Mouse (Mus musculus) right cerebral cortex, postnatal 10 days (tissue): ENCODE results near the gene Gnat1.

Experiments used
- DNase-seq, 2 experiments: peaks; one replicate each; pipeline ENCODE4 v3.0.0; 2021; ENCODE audit warnings: low spot score in 2 of 2

Gene Gnat1

GRCm38 (mm10) chr9:107679501-107679900, at the start of gene Gnat1:
Gene Gnat1 (minus strand): TSS chr9:107679712.
- DNase-seq = no peak

GRCm38 (mm10) chr9:107728919-107729670, 49.6 kb upstream of the Gnat1 start:
- no peak for DNase-seq

DNA sequence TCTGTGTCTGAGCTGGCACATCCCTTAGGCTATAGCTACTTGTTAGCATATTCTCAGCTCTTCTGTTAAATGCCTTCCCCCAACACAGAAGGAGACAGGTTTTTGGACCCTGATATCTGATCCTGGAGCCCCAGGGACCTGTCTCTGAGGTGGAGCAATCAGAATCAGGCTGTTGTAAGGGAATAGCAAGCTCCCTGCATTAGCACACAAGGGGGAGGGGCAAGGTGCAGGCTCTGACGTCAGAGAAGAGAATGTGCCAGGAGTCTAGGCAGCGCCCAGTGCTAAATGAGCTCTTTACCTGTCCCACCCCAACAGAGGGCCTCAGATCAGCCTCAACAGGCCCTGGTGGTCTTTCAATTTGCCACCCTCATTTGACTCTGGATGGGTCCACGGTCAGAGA, 47.5 kb upstream of the Gnat1 start:
- peak in 1 of 2 experiments; percentile 52 for DNase-seq

- DNase-seq = no peak
These were observed 45.3 kb upstream of the Gnat1 start for GRCm38 (mm10) chr9:107724796-107725195.

DNA sequence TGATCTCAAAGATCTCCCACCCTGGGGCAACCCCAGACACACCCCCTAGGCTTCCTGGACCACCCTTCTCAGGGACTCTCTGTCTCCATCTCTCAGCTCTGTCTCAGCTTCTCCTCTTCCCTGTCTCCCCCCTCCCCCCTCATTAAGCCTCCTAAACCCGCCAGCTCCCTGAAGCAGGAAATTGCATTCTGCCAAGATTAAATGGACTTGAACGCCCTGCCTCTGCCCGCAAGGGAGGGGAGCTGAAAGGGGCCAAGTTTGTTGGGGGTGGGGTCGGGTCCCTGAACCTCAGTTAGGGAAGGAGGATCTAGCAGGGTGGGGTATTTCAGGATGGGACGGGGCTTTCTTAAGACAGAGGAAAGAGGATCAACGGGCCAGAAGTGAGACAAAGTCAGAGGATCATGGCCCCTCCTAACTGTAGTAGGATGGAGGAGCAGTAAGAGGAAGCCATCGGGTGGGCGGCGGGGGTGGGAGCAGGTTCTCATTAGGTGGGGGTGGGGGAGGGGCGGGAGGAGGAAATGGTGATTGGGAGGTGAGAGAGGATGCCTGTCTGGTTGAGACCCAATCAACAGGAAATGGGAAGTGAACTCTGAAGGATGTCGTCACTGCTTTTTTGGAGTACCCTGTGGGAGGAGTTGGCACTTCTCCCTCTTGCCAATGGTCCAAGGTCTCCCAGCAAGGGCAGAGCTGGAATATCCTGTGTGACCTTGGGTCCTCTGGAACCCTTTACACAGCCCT, 44.5 kb upstream of the Gnat1 start:
- no peak for DNase-seq

- no peak for DNase-seq
These were observed 43.8 kb upstream of the Gnat1 start for GRCm38 (mm10) chr9:107723292-107723691.

DNA sequence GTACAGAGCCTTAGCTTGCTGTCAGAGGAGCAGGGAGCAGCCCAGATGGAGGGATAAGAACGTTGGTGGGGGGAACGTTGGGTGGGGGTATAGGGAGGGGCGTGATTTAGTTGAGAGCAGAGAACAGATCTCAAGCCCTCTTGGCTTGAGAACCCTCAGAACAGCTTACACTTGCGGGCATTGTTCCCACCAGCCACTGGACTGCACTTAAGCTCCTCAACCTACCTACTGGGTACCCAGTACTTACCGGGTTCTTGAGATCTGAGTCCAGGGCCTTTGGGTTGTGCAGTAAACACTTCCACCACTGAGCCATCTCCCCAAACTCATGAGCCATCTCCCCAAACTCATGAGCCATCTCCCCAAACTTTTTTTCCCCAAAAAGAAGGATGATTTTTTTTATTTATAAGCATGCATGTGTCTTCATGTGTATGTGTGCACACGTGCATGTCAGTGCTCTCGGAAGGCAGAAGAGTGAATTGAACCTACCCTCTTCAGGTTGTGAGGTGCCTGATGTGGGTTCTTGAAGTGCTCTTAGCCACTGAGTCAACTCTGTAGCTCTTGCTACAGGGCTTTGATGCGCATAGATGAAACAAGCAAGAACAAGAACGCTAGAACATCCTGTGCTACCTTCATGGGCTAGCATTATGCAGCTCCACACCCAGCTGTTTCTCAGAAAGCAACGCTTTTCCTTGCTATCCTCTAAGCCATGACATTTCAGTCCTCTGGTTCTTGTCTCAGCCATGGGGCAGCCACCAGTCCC, 39.4 kb upstream of the Gnat1 start:
- no peak for DNase-seq

DNA sequence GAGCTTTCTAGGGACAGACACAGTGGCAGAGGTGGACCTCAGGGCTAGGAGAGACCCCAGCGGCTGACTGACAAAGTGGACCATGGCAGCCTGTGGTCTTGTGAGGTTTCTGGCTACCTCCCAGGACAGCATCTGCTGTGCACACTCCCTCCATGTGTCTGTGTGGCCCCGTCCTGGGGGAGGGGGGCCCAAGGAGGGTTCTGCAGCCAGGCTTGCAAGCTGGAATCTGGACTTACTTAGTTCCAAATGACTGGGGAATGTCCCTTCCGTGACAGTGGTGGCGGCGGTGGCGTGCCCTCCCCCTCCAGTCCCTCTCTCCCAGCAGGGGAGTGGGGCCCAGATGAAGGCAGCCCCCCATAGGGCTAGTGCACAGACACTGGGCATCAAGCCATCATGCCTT, 37.4 kb upstream of the Gnat1 start:
- DNase-seq = no peak

DNA sequence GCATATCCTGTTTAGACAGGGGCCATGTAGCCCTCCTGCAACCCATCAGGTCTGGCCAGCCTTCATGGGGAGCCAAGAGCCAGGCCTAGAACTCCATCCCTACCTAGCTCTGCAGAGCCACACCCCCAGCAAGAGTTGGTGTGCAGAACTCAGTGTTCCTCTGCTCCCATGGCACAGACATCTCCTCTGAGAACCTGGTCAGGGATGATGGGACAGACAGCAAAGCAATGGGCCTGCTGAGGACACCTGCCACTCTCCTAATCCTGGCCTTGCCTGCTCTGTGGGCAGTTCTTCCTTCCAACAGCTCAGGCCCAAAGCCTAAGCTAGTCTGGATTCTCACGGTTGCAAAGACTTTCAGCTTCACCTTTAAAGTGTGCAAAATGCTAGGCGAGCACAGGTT, 36.1 kb upstream of the Gnat1 start:
- DNase-seq = no peak

GRCm38 (mm10) chr9:107714221-107714952, 34.9 kb upstream of the Gnat1 start:
- no peak for DNase-seq

- peak in 1 of 2 experiments; percentile 78 for DNase-seq
These were observed 30.4 kb upstream of the Gnat1 start, which contains the start of gene Sema3f for GRCm38 (mm10) chr9:107709697-107710483. Gene Sema3f (minus strand): TSS chr9:107710475.

GRCm38 (mm10) chr9:107709096-107709696, 29.7 kb upstream of the Gnat1 start:
- DNase-seq = no peak

DNA sequence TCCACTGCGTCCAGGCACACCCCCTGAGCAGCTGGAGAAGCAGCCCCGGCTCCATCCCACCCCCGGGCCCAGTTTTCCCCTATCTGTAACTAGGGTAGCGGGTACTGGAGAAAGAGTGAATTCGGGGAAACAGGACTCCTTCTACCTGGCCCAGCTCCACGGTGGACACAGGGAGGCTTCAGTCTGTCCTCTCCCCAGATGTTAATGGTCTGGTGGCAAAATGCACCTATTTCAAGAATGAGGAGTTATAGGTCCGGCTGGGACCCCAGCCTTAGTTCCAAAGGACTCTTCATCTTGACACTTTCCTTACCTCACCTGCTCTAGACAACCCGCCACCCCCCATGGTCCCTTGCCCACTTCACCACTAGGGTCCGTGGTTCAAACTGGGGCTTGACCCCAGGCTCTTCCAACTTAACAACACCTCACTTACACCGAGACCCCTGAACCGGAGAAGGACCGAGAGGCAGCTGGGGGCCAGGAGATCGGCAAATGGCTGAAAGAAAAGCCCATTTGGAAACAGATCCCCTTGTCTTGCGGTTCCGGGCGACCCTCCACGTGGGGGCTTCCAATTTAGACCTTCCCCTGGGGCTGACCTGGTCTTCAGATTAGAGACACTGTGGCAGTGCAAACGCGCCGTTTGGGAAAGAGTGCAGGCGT, 29.1 kb upstream of the Gnat1 start:
- no peak for DNase-seq

GRCm38 (mm10) chr9:107707701-107708438, 28.4 kb upstream of the Gnat1 start:
- DNase-seq = no peak

- DNase-seq = no peak
These were observed 27.3 kb upstream of the Gnat1 start for GRCm38 (mm10) chr9:107706781-107707211.

- DNase-seq = peak in 1 of 2 experiments; percentile 65
These were observed 24.0 kb upstream of the Gnat1 start for GRCm38 (mm10) chr9:107703337-107704122.

DNA sequence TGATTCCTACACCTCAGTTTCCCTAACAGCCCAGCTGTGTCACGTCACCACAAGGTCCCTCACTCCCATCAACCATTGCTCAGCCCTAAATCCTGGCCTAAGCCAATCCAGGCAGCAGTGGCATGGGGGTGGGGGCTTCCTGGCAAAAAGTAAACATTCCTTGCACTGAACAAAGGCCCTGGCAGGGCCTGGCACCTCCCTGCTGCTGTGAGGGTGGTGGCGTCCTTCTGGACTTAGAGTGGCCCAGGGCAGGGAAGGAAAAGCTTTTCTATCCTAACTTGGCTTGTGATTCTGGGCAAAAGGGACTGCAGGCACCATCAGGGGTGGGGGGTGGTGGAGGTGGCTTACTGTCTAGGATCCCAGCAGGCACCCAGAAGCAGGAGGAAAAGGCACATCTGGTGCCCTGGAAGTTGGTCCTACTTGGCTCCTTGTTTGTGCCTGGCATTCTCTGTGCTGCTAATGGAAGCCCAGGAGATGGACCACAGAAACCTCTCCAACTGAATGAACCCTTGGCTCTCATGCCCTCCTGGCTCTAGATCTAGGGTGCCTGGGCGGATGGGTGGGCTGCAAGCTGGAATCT, 23.2 kb upstream of the Gnat1 start:
- DNase-seq = no peak

DNA sequence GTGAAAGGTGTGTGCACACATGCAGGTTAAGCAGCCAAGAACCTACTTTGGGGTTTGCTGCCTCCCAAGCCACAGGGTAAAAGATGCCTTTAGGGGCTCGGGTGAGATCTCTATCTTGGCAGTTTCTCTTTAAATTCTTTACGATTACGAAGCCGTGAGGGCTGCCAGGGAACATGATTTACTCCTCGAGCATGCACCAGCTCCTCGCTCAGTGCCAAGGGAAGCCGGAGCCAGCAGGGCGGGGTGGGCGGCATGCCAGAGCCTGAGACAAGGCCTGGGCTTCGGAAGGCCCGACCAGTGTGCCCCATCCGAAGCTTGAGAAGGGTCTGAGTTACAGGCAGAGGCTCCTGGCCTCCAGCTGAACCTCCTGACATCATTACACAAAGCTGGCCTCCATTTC, 22.1 kb upstream of the Gnat1 start:
- DNase-seq = peak; percentile 90 to 92
